Mouse (Mus musculus) brain, adult 10 weeks (tissue): ENCODE data around the gene Tssk2. TPM values are rescaled to one million over a fixed set of nuclear protein-coding genes. Genes with fewer than 3 reads are reported as not detected.

Experiments used
- polyA plus RNA-seq: library from polyadenylated mRNA; stranded (reverse); fragments of 350-450 nt; fragmentation: Illumina TruSeq; extraction: RNeasy Lipid Tissue Mini Kit (QIAGEN cat#74804); gene quantifications from one replicate; pipeline ENCODE4 v1.2.3, GENCODE M21; 2015; ENCODE audit warnings: low read depth, low replicate concordance

Tssk2 gene
- polyA plus RNA-seq: not detected

DNA sequence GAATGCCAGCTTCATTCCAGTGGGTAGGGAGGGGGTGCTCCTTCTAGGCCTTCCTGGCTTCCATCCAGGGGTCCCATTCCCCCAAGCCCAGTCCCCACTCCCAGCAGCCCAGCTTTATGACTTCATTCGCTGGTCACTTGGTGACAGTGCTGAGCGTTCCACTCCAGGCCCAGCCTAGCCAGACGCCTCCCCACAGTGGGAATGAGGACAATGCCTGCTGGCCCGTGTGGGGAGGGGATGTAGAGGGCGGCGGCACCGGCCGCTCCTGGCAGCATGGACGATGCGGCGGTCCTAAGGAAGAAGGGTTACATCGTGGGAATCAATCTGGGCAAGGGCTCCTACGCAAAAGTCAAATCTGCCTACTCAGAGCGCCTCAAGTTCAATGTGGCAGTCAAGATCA is at the start of gene Tssk2, which contains the start of gene Dgcr2:
TSS of gene Tssk2 (plus strand) at position 176 of the 400 bp plus-strand sequence.
TSS of gene Dgcr2 (minus strand) at position 101 of the 400 bp plus-strand sequence.

DNA sequence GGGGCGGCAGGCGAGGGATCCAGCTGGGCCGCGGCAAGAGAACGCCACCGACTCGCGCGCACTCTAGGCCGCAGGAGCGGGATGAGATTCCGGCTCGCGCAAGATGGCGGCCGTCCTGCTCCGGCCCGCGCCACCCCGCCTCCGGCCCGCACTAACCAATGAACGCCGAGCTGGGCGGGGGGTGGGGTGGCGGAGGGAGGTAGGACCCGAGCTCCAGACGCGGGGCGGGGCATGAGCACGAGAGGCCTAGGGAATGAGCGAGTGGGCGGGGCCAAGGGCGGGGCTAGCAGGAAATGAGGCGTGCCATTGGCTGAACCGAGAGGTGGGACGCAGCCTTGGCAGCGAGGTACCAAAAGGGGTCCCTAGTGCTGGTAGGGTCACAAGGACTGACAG is 6.9 kb upstream of the Tssk2 start, which contains the start of gene Gm20518:
TSS of gene Gm20518 (minus strand) at position 105 of the 393 bp plus-strand sequence.

DNA sequence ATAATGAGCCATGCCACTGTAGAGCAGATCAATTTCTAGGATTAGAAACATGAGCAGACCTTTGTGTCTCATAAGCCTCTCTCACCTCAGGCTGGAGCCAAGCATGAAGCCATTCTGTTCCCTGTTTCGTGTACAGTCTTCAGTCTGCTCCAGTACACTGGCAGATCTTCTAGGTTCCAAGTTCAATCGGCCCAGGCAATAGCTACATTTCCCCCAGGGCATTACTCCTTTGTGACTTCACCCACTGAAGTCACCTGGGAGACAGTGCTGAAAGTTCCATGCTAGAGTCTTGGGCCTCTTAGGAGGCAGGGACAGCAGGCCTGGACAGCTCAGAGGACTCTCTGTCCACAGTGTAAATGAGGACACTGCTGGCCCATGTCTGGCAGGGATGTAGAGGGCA is 4.5 kb upstream of the Tssk2 start, which contains the start of gene Tssk1:
TSS of gene Tssk1 (plus strand) at position 301 of the 400 bp plus-strand sequence.

DNA sequence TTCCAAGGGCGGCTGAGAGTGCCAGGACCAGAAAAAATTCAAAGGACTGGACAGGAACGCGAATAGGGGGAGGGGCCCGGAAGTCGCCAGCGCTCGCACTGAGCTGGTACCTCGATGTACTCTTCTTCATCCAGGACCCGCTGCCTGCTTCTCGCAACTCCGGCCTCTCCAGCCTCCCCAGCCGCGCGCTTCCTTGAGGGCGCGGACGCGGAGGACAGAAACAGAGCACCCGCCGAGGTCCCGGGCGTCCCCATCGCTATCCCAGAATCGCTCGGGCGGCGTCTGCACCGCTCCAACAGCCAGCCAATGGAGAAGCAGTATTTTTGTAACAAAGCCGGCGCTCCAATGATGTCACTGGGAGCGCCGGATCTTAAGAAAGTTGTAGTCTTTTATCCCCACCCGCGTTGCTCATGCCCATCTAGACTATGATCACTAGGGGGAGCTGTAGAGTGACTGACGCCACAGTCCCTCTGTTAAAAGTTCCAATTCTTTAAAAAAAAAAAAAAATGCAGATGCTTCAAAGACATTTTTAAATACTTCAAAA is 12.7 kb downstream of the Tssk2 start, which contains the start of gene Ess2:
TSS of gene Ess2 (minus strand) at position 297 of the 544 bp plus-strand sequence.

DNA sequence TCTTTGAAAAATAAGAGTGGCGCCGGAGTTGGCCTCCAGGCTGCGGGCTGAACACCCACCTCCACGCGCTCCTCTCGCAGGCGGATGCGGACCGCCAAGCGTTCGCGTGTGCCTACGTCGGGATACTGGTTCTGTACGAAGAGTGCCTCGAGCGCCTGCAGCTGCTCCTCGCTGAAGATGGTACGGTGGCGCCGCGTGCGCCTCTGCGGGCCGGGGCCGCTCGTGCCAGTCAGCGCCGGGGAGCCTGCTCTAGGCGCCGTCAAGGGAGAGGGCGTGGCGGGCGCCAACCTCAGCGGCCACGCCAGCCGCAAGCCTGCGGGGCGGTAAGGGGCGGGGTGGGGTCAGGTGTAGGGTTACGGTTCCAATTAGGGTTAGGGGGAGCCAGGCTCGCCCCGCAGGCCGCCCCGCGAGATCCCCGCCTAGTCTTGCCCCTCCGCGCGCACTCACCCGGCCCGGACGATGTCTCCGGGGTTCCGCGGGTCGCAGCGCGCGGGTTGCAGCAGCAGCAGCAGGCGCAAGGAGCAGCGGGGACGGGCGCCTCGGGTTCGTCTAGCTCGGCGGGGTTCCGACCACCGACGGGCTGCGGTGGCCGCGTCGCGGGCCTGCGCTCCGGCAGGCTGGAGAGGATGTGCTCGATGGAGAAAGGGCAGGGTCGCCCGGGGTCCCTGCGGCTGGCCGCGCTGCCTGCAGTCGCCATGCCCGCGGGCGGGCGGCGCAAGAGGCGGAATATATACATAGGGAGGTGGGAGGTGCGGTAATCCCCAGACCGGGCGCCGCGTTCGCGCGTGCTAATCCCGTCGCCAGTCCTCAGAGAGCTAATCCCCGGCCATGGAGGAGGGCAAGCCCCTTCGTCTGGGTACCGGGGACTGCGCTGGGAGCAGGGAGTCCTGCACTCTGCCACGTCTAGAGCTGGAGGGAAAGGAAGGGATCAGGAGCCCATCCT is 16.1 kb downstream of the Tssk2 start, which contains the start of gene Gsc2:
TSS of gene Gsc2 (minus strand) at position 753 of the 943 bp plus-strand sequence.

DNA sequence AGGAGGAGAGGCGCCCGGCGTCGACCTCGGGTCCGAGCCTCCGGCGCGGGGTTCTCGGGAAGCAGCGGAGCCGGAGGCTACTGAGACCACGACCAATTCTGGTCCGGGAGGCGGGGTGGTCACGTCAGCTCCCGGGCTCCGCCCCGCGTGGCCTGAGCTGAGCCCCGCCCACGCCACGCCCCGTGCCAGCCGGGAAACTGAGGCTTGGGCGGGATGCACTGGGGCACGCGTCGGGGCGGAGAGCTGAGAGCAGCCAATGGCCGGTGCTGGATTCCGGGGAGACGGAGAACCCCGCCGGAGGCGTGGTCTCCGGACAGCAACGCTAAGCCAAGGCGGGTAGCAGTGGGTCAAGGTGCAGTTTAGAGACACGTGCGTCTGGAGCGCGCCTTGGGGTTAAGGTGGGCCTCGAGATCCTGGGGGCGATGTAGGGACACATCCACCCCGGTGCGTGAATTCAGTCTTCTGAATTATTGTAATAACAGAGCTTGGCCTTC is 29.7 kb downstream of the Tssk2 start, which contains the start of gene Slc25a1:
TSS of gene Slc25a1 (minus strand) at position 133 of the 494 bp plus-strand sequence.

Other genes with a start within 250 kb of the Tssk2 start
- 43.6 TPM for gene Med15, start 165.7 kb upstream of the Tssk2 start, polyA plus RNA-seq
- gene Klhl22, start 139.0 kb upstream of the Tssk2 start, polyA plus RNA-seq: 87.8 TPM
- 2.0 TPM for gene Scarf2, start 101.4 kb upstream of the Tssk2 start, polyA plus RNA-seq
- gene B830017H08Rik, start 65.5 kb upstream of the Tssk2 start, polyA plus RNA-seq: 3.2 TPM
- gene Car15, start 60.3 kb upstream of the Tssk2 start, polyA plus RNA-seq: 8.5 TPM
- 0.61 TPM for gene Gm20518, start 7.0 kb upstream of the Tssk2 start, polyA plus RNA-seq
- not detected for gene Tssk1, start 4.4 kb upstream of the Tssk2 start, polyA plus RNA-seq
- gene Dgcr2, start 75 bp upstream of the Tssk2 start, polyA plus RNA-seq: 64.8 TPM
- 30.4 TPM for gene Ess2, start 12.7 kb downstream of the Tssk2 start, polyA plus RNA-seq
- not detected for gene Gsc2, start 16.4 kb downstream of the Tssk2 start, polyA plus RNA-seq
- gene Slc25a1, start 29.6 kb downstream of the Tssk2 start, polyA plus RNA-seq: 55.0 TPM
- gene Vpreb2, start 81.8 kb downstream of the Tssk2 start, polyA plus RNA-seq: not detected
- 109 TPM for gene Dgcr6, start 154.2 kb downstream of the Tssk2 start, polyA plus RNA-seq
- gene Prodh, start 191.6 kb downstream of the Tssk2 start, polyA plus RNA-seq: 34.4 TPM
- 67.4 TPM for gene Rtn4r, start 229.0 kb downstream of the Tssk2 start, polyA plus RNA-seq